Mouse (Mus musculus) forebrain, embryonic 13.5 days (tissue): ENCODE measurements around the gene Tdrd9. TPM values are rescaled to one million over a fixed set of nuclear protein-coding genes. Genes with fewer than 3 reads are reported as not detected.

Experiments
- ATAC-seq: fragments of 200-750 bp; cut with Nextera tagmentation; 2 replicates; pipeline ENCODE4 v1.8.0; 2017
- H3K27ac ChIP-seq: fragments of 300-500 bp; sonication (generic); 2 replicates; pipeline ENCODE4 v1.5.1; 2015; ENCODE audit warnings: inconsistent platforms, mild to moderate bottlenecking, moderate library complexity
- H3K27me3 ChIP-seq: fragments of 300-500 bp; sonication (generic); 2 replicates; pipeline ENCODE4 v1.6.1; 2015; ENCODE audit warnings: mild to moderate bottlenecking, inconsistent platforms
- H3K36me3 ChIP-seq: fragments of 300-500 bp; sonication (generic); 2 replicates; pipeline ENCODE4 v1.6.1; 2015; ENCODE audit warnings: mild to moderate bottlenecking, inconsistent platforms; ENCODE audit not compliant: poor library complexity, severe bottlenecking
- H3K4me1 ChIP-seq: fragments of 300-500 bp; sonication (generic); 2 replicates; pipeline ENCODE4 v1.6.1; 2015; ENCODE audit warnings: inconsistent platforms
- H3K4me2 ChIP-seq: fragments of 300-500 bp; sonication (generic); 2 replicates; pipeline ENCODE4 v1.6.1; 2015; ENCODE audit warnings: inconsistent platforms, mild to moderate bottlenecking, moderate library complexity
- H3K4me3 ChIP-seq: fragments of 300-500 bp; sonication (generic); 2 replicates; pipeline ENCODE4 v1.5.1; 2015; ENCODE audit warnings: mild to moderate bottlenecking, inconsistent platforms
- H3K9ac ChIP-seq: fragments of 300-500 bp; sonication (generic); 2 replicates; pipeline ENCODE4 v1.6.1; 2015; ENCODE audit warnings: mild to moderate bottlenecking, inconsistent platforms
- H3K9me3 ChIP-seq: fragments of 300-500 bp; sonication (generic); replicated peaks from 2 replicates; pipeline ENCODE4 v1.6.1; 2016; ENCODE audit warnings: inconsistent platforms
- WGBS: fragments of 180-500 bp; shearing (Covaris S2); methylation state at CpG from one replicate; pipeline ENCODE4 v1.1.7; 2015; 5-methylcytosine and 5-hydroxymethylcytosine counted together
- microRNA-seq: library from miRNA; unstranded; fragments of <30 nt; microRNA quantifications from one replicate; pipeline ENCODE4, GENCODE M21; 2016
- polyA plus RNA-seq: library from polyadenylated mRNA; unstranded; fragments of >200 nt; fragmentation: Nextera tagmentation; extraction: Ambion mirVana; gene quantifications from 2 replicates; pipeline ENCODE4 v1.2.1, GENCODE M21; 2015

Gene Tdrd9
- polyA plus RNA-seq, 1 experiment from 2014 or later: 0.45 TPM

- ATAC-seq: no peak
- WGBS: 82% methylated on average over 5 of the region's 5 CpGs
- H3K9ac ChIP-seq: no peak overlapping the region
- no peak overlapping the region for H3K4me2 ChIP-seq
- H3K36me3 ChIP-seq: no peaks in the 10 kb centered on the region
- no peaks in the 10 kb centered on the region for H3K9me3 ChIP-seq
- no peak overlapping the region for H3K27ac ChIP-seq
- H3K4me3 ChIP-seq: no peak overlapping the region
- no peaks in the 10 kb centered on the region; the same call in 1 of the 2 replicates for H3K27me3 ChIP-seq
- 0 out of 2 replicates have a peak, but pooled peaks cover 13% of the 10 kb centered on the region for H3K4me1 ChIP-seq
Observed at GRCm38 (mm10) chr12:112117006-112117405, 145.6 kb downstream of the Tdrd9 start.

DNA sequence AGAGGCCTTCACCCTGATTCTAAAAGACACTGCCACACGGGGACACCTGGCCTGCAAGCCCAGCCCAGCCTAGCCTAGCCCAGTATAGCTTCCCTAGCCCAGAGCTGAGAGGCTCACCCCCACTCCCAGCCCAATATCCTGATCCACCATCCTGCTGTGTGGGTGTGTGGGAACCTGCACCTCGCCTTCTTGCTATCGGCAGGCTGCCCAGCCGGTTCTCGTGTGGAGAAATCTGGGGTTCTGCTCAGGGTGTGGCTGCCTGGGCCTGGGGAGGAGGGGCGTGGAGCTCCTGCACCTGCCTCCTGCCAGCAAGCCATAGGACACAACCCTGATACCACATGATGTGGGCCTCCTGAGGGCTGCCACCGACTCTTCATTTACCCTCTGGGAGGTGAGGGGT is 146.3 kb downstream of the Tdrd9 start:
- ATAC-seq: no peak
- Histone ChIP-seq H3K9me3 (no peaks in the 10 kb centered on the region), H3K27me3 (no peaks in the 10 kb centered on the region)

More for the DNA sequence above, 146.3 kb downstream of the Tdrd9 start:
- 0 out of 2 replicates have a peak, but pooled peaks cover 13% of the 10 kb centered on the region for H3K4me1 ChIP-seq
- no peaks in the 10 kb centered on the region for H3K36me3 ChIP-seq
- WGBS: 82% methylated on average over 7 of the region's 7 CpGs
- H3K4me2 ChIP-seq: no peak overlapping the region
- no peak overlapping the region for H3K4me3 ChIP-seq
- H3K9ac ChIP-seq: no peak overlapping the region
- no peak overlapping the region for H3K27ac ChIP-seq

Small RNAs within 50 kb of the gene (microRNA-seq; reads per million reads assigned to microRNA genes)
- not detected for gene Mir3073a
- gene Mir3073b: not detected

Other genes with a start within 250 kb of the Tdrd9 start
- gene Klc1, start 212.7 kb upstream of the Tdrd9 start, polyA plus RNA-seq: 319 and 339 TPM in 2 replicates
- 5.5 and 6.6 TPM in 2 replicates for gene Xrcc3, start 157.7 kb upstream of the Tdrd9 start, polyA plus RNA-seq
- 42.4 and 45.6 TPM in 2 replicates for gene Zfyve21, start 157.4 kb upstream of the Tdrd9 start, polyA plus RNA-seq
- 9.3 TPM in 2 replicates for gene Ppp1r13b, start 63.4 kb upstream of the Tdrd9 start, polyA plus RNA-seq
- gene Atp5mpl, start 4.6 kb upstream of the Tdrd9 start, polyA plus RNA-seq: 677 and 746 TPM in 2 replicates
- gene Rd3l, start 9.8 kb downstream of the Tdrd9 start, polyA plus RNA-seq: not detected in 2 replicates
- 0.08 and 0.15 TPM in 2 replicates for gene Aspg, start 135.1 kb downstream of the Tdrd9 start, polyA plus RNA-seq
- gene Kif26a, start 174.6 kb downstream of the Tdrd9 start, polyA plus RNA-seq: 10.9 and 14.4 TPM in 2 replicates